Mouse (Mus musculus) E14TG2a.4 (cell line): ENCODE results near the gene Tubgcp2.

ENCODE experiments used
- CTCF ChIP-seq: conservative IDR thresholded peaks from 2 replicates; pipeline ENCODE4 v1.5.1; 2014; ENCODE audit warnings: low read length
- POU5F1 ChIP-seq: IDR thresholded peaks from 2 replicates; pipeline ENCODE4 v1.6.1; 2014; ENCODE audit warnings: low read length, borderline replicate concordance

DNA sequence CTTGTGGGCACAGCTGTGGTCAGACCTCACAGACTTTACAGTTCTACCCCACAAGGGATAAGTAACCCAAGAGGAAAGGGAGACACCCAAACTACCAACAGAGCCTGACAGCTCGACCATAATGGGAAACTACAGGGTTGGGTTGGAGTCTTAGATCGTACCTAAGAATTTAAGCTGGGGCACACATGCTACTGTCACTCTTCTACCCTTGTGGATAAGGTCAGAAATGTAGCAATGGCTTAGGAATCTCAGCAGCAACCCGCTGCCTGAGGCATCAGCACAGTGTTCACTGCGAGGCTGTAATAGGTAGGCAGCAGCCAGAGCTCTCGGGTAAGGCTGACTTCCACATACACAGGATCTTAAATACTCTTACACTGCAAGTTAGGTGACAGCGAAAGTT lies 42.9 kb downstream of the Tubgcp2 start:
- TF ChIP-seq POU5F1: no peak
- no peak for TF ChIP-seq CTCF
